Mouse (Mus musculus) Patski (cell line): Measurements from ENCODE around the gene Olfr492. TPM values are rescaled to one million over a fixed set of nuclear protein-coding genes. Genes with fewer than 3 reads are reported as not detected.

ENCODE experiments used
- ATAC-seq: fragments of 100-300 bp; one replicate; pipeline ENCODE4 v1.8.0; 2021
- CTCF ChIA-PET: fragments of 350-600 bp; sonication (Branson Sonifier 250); formaldehyde crosslinking; loops from one replicate; lab custom pipeline; 2022; ENCODE audit warnings: inconsistent platforms; lab: Charles Lee
- POLR2A ChIA-PET: fragments of 350-600 bp; sonication (Branson Sonifier 250); formaldehyde crosslinking; loops from one replicate; lab custom pipeline; 2022; ENCODE audit warnings: antibody characterized with exemption, inconsistent platforms; lab: Charles Lee
- DNase-seq: peaks from one replicate; pipeline ENCODE4 v3.0.0-alpha.2; 2011; ENCODE audit warnings: low read depth, low spot score
- H3K27me3 ChIP-seq: fragments of 371-371 bp; one replicate; pipeline ENCODE4 v1.5.1; 2021
- CTCF ChIP-seq: fragments of 100-300 bp; IDR thresholded peaks from one replicate; pipeline ENCODE4 v1.5.1; 2021
- in situ Hi-C: fragments of 300-500 bp; cut with MboI; formaldehyde crosslinking; loops from 3 replicates; pipeline ENCODE4 v1.11.1; 2018; ENCODE audit warnings: low pct_unique_long_range_greater_than_20kb, mixed read lengths
- polyA plus RNA-seq: library from polyadenylated mRNA; unstranded; gene quantifications from one replicate; pipeline ENCODE4 v1.2.3, GENCODE M21; 2021

The Olfr492 gene
- not detected for polyA plus RNA-seq

DNA sequence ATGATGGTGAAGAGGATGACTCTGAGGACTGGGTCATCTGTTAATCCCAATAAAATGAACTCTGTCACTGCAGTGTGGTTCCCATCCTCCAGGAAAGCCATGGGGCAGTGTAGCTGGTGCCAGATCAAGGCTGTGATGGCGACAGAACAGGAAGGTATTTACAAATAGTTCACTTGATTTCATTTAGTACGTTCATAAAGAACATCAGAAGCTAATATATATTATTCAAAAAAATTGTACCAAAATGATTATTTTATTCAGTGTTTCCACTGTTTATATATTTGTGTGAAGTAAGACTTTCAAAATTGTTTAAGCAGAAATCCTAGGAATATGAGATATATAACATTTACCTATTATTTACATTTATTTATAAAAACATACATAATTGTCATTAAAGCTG, at the start of gene Olfr492:
Gene Olfr492 (minus strand): TSS at position 101 of the 400 bp plus-strand sequence.
- in situ Hi-C loops = no loop called here
- ATAC-seq = no peak
- TF ChIP-seq CTCF = no peak
- DNase-seq = no peak
- CTCF ChIA-PET = no interaction called here
- H3K27me3 ChIP-seq = no peaks in the 10 kb centered on the region
- POLR2A ChIA-PET = no interaction called here

DNA sequence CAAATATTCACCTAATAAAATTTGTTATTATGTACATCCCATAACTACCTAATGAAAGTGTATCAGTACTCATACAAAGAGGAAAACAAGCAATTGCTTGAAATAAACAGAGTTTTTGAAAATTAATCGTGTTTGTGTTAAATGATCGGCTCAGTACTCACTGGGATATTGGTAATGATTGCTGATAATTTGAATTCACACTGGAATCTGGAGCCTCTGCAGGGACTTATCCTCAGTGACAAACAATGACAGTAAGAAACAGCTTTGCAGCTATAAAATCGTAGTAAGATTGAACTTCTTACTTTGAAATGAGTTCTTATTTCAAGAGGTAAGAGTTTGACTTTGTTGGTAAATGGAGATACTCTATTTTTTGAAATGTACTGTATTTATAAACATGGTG, 41.6 kb upstream of the Olfr492 start, which contains the start of gene Olfr494:
Gene Olfr494 (plus strand): TSS at position 301 of the 400 bp plus-strand sequence.
- in situ Hi-C loops = no loop called here
- no peak for DNase-seq
- ChIA-PET CTCF (no interaction called here), POLR2A (no interaction called here)
- no peak for TF ChIP-seq CTCF
- no peaks in the 10 kb centered on the region for H3K27me3 ChIP-seq
- no peak for ATAC-seq

DNA sequence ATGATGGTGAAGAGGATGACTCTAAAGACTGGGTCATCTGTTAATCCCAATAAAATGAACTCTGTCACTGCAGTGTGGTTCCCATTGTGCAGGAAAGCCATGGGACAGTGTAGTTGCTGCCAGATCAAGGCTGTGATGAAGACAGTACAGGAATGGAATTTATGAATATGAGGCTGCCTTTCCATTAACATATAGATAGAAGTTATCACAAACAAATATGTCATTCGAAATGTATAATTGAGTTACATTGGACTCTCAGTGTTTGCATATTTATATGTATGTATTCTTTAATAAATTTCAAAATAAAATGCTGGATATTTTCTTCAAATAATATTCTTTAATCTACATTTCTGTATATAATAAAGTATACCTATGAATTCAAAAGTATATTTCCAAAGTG, 23.4 kb upstream of the Olfr492 start, which contains the start of gene Olfr493:
Gene Olfr493 (minus strand): TSS at position 101 of the 400 bp plus-strand sequence.
- DNase-seq (no peak), ATAC-seq (no peak)
- no peak for TF ChIP-seq CTCF
- ChIA-PET CTCF (no interaction called here), POLR2A (no interaction called here)
- in situ Hi-C loops = no loop called here
- H3K27me3 ChIP-seq = no peaks in the 10 kb centered on the region

DNA sequence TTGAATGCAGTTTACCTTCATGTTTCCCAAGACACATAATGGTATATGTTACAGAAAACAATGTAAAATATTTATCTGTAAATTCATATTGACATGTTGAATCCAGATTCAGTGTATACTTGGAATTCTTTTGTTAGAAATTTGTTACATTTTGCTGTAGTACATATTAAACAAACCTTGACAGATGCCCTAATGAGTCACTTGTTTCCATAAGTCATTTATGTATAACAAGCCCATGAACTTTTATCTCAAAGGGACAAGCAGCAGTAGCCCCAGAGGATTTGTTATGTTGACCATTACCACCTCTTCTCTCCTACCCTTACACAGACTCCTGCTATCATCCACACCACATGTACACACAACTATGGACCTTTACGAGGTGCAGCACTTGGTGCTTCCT, 10.3 kb downstream of the Olfr492 start, which contains the start of gene Olfr491:
Gene Olfr491 (plus strand): TSS at position 301 of the 400 bp plus-strand sequence.
- no peak for TF ChIP-seq CTCF
- ChIA-PET CTCF (no interaction called here), POLR2A (no interaction called here)
- DNase-seq (no peak), ATAC-seq (no peak)
- in situ Hi-C loops = no loop called here
- H3K27me3 ChIP-seq = no peaks in the 10 kb centered on the region

DNA sequence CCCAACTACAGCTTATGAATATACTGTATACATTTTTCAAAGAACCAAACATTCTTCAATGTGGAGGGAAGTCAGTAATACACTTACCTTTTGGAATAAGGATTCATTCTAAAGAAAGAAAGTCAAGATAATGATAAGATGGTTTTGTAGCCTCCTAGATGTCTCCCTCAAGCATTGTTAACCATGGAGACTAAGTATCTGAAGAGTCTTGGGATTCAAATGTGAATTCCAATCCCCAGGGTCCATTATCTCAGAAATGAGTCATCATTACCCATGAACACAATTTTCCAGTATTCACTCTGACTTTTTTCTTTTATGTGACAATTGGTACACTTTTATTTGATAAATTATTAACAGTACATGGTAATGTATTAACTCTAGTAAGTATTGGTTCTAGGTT, 34.6 kb downstream of the Olfr492 start, which contains the start of gene Olfr490:
Gene Olfr490 (minus strand): TSS at position 101 of the 400 bp plus-strand sequence.
- ATAC-seq = no peak
- no peak for TF ChIP-seq CTCF
- ChIA-PET POLR2A (no interaction called here), CTCF (no interaction called here)
- DNase-seq = no peak
- no peaks in the 10 kb centered on the region for H3K27me3 ChIP-seq
- in situ Hi-C loops = no loop called here

Other genes with a start within 250 kb of the Olfr492 start
- not detected for gene Olfr481, start 243.8 kb downstream of the Olfr492 start, polyA plus RNA-seq
- 9.6 TPM for gene Olfr482, start 226.1 kb downstream of the Olfr492 start, polyA plus RNA-seq
- not detected for gene Olfr483, start 222.8 kb downstream of the Olfr492 start, polyA plus RNA-seq
- gene Olfr484, start 196.2 kb downstream of the Olfr492 start, polyA plus RNA-seq = not detected
- not detected for gene Olfr485, start 163.8 kb downstream of the Olfr492 start, polyA plus RNA-seq
- not detected for gene Olfr486, start 150.9 kb downstream of the Olfr492 start, polyA plus RNA-seq
- not detected for gene Olfr487, start 109.0 kb downstream of the Olfr492 start, polyA plus RNA-seq
- gene Olfr488, start 65.3 kb downstream of the Olfr492 start, polyA plus RNA-seq = not detected
- not detected for gene Olfr490, start 34.7 kb downstream of the Olfr492 start, polyA plus RNA-seq
- not detected for gene Olfr491, start 10.2 kb downstream of the Olfr492 start, polyA plus RNA-seq
- not detected for gene Olfr493, start 23.3 kb upstream of the Olfr492 start, polyA plus RNA-seq
- gene Olfr494, start 41.7 kb upstream of the Olfr492 start, polyA plus RNA-seq = not detected
- not detected for gene Olfr495, start 69.5 kb upstream of the Olfr492 start, polyA plus RNA-seq
- gene Olfr497, start 96.7 kb upstream of the Olfr492 start, polyA plus RNA-seq = not detected
- not detected for gene Olfr498, start 141.7 kb upstream of the Olfr492 start, polyA plus RNA-seq
- not detected for gene Olfr502, start 201.4 kb upstream of the Olfr492 start, polyA plus RNA-seq
- gene Olfr503, start 220.9 kb upstream of the Olfr492 start, polyA plus RNA-seq = not detected
- not detected for gene Olfr504, start 242.1 kb upstream of the Olfr492 start, polyA plus RNA-seq